Mouse (Mus musculus): ENCODE results near the gene Rspo3. TPM values are rescaled to one million over a fixed set of nuclear protein-coding genes. Genes with fewer than 3 reads are reported as not detected.

Rspo3 gene
- polyA plus RNA-seq (2012; fragmentation: generic; extraction: Trizol) = 10 to 100 TPM in 1 of 2 experiments, under 1 TPM in 1; 0.28 to 33.1 TPM

GRCm38 (mm10) chr10:29535546-29536260, at the start of gene Rspo3:
Gene Rspo3 (minus strand): TSS chr10:29535867.

Other genes with a start within 250 kb of the Rspo3 start
- 1 to 10 TPM in 1 of 2 experiments, under 1 TPM in 1; 0.42 to 7.2 TPM for gene Echdc1, start 222.7 kb downstream of the Rspo3 start, polyA plus RNA-seq (2012; fragmentation: generic; extraction: Trizol)
- gene Rnf146, start 173.4 kb downstream of the Rspo3 start, polyA plus RNA-seq (2012; fragmentation: generic; extraction: Trizol) = 10 to 100 TPM in 1 of 2 experiments, 1 to 10 TPM in 1; 1.3 to 25.5 TPM